Mouse (Mus musculus): Measurements from ENCODE around the gene Dock3.
A peak's percentile ranks its signal among the peaks of the same experiment; 100 is the strongest.

Dock3 gene

DNA sequence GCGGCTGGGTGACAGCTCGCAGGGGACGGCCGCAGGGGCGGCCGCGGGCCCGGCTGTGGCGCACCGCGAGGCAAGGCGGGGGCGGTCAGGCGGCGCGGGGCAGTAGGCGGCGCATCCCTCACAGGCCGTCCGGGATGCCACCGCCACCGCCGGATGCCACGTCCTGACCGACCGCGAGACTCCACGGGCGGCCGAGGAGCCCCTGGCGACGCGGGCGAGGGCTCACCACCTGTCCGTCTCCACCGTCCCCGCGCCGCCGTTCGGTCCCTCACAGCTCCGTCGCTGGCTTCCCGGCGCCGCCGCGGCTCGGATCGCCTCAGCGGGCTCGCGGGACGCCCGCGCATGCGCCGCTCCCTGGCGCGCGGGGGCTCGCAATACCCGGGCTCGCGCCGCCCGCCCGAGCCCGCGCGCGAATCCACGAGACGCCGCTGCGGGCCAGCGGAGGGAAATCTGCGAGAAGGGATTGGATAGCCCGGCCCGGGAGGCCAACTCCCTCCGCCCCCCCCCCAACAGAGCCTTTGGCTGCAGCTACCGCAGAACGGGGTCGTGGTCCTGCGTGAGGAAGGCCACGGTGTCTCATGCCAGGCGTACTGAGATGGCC, at the start of gene Dock3:
Gene Dock3 (minus strand): TSS at position 371 of the 601 bp plus-strand sequence.
- peak; percentile 75 for DNase-seq (ENCODE audit: low spot score)

DNA sequence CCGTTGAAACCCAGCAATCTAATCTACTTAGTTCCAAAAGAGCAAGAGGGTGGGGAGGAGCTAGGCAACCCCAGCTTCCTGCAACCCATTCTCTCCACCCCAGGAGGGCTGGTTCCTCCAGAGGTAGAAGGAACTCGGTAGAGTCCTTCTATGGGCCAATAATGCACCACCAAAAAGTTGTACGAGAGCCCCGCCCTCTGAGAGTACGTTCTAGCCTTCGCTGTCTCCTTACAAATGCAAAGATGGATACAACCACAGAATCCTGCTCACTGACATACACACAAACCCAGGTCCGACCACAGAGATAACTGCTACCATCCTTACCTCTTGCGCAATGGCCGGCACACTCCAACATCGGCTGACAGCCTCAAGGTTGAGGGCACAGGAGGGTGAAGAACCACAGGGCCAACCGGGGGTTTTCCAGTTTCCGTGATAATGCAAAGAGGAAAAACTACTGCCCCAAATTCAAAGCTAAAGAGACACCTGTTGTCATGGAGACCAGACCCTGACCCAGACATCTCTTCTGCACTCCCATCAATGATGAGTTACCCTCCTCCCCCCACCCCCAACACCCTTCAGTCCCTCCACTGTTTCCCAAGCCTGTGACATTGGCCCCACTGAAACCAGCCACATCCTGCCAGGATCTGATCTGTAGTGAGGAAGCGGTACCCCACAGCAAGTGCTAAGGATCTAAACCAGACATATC, 48.8 kb upstream of the Dock3 start:
- no peak for DNase-seq (ENCODE audit: low spot score)

DNA sequence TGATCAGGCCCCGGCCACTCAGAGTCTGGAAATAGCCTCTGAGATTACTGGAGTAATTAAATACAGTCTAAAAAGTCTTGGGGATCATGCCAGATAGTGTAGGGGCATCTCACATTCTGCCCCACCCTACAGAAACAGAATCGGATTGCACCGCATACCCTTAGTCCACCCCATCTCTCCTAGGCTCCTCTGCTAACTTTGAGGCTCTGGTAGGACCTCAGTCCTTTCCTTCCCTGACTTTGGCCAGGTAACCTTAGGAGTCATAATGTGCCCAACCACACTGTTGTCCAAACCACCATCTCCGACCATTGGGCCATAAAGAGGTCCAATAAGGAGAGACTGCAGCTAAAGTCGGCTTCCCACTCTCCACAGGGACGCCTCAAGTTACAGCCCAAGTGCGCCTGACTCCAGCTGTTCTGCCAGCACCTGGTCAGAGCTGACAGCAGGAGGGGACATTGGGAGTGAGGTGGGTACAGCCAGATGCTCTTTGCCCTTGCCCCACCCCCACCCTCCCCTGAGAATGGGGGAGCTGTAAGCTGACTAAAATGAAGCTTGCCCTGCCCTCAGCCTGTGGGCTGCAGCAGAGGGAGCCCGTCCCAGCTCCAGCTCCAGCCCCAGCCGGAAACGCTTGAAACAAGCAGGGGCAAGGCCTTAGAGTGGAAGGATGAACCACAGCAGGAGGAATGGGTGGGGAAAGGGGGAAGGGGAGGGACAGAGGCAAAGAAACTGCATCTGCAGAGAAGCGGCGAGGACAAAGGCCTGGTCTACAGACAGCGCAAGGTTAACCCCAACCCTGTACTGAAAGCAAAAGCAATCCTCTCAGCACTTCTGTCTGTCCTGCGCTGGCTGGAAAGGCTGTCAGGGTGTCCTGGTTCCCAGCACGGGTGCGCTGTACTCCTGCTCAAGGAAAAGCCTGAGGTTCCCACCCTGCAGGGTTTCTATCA, 47.9 kb upstream of the Dock3 start:
- no peak for DNase-seq (ENCODE audit: low spot score)

DNA sequence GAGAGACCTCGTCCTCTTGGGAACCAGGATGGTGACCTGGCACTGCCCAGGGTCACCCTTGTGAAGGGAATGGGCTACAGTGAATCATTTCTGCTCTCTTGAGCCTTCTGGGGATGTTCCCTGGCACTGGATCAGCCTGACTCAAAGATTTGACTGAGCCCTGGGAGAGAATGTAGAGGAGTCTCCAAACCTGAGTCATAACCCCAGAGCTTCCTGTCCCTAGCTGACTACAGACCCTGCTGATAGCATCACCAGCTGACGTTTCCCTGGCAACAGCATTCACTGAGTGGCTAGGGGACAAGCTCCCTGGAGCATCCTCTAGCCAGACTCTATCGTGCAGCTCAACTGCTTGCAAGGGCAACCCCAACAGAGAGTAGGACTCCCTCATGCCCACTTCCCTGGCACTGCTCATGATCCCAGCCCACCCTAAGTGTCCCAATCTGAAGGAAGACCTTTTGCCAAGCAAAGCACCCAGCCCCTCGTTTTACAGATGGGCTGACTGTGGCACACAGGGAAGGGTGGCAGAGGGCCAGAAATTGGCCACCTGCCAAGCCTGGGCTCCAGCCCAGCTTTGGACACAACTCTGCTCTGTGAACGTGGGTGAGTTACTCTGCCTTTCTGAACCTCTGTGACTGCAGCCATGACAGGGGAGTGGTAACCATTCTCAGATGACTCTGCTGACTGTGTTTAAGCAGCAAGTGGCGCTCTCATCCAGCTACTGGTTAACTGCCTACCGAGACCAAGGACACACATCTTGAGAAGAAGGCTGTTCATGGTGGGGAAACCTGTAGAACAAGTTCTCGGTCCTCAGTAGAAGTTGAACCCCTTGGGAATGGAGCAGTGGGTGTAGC, 47.0 kb upstream of the Dock3 start:
- DNase-seq (ENCODE audit: low spot score), result no peak

DNA sequence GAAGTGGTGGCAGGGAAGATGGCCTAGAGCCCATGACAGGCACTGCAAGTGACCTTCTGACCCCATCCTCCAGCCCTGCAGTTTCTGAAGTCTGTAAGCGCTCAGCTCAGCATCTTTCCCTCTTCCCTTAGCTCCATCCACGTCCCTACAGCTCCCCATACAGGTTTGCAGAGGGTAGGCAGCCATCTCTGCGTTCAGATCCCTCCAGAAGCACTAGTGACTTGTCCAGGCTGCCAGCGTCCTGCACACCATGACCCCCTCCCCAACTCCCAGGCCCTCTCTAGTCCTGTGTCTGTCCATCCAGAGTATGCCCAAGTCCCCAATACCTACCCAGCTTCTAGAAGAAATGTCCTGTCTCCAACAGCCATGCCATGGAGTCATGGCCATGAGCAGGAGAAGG, 46.4 kb upstream of the Dock3 start:
- DNase-seq (ENCODE audit: low spot score), result no peak

DNA sequence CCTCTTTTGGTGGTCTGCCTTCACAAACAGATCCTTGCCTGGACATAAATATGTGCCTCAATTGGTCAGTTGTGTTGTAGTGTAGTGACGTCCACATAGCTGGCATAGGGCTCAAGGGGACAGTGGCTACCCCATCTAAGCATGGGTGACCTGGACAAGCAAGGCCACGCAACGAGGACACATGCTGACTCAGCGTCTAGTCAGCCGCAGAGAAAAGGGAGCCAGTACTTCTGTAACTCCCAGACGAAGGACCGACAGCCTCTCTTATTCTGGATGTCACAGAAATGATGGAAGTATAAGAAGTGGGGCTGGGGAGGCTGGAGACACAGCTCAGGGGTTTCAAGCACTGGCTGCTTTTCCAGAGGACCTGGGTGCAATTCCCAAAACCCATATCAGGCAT, 45.9 kb upstream of the Dock3 start:
- DNase-seq (ENCODE audit: low spot score), result no peak

DNA sequence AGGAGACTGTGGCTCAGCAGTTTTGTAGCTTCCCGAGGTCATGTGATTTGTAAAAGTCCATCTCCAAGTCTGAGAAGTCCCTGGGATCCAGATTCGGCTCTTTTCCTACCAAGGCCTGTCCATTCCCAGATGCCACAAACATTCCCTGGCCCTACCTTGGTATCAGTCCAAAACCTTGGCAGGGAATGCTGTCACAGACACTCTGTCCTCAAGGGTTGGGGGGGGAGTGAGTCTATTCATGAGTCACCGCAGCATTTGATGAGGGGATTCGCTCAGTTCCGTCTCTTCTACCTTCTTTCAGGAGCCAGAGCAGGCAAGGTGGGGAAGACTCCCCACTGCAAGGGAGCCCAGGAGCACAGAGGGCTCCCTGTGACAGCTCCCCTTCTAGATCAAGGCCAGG, 44.0 kb upstream of the Dock3 start:
- DNase-seq (ENCODE audit: low spot score), result no peak

DNA sequence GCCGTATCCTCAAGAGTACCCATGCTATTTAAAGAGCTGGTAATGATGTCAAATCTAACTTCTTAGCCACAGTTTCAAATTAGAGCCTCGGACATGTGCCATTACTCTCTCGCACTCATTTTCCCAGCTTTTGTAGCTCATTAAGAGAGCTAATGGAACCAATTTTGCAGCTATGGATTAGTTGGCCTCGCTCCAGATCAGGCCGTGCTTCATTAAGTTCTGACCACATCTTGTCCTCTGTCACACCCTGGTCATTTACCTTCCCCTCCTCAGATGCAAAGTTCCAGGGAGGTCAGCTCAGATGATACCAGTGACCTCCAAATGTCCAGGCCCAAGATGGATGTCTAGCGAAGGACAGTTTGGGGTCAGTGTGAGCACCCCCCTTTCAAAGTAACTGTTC, 43.0 kb upstream of the Dock3 start:
- DNase-seq (ENCODE audit: low spot score), result no peak

DNA sequence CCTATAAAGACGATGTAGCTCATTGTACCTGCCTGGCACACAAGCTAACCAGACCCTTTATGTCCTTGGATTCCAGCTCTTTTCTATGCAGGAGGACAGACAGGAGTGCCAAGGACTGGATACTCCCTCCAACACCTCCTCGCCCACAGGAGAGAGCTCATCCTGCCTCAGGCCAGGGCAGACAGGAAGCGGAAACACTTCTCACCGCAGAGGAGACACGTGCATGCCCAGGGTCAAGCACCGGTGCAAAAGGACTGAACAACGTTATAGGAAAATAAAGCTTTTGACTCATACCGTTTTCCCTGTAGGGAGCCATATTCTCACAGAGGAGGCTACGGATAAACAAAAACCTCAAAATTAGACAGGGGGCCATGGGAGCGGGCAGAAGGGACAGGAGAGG, 41.5 kb upstream of the Dock3 start:
- DNase-seq (ENCODE audit: low spot score), result no peak

DNA sequence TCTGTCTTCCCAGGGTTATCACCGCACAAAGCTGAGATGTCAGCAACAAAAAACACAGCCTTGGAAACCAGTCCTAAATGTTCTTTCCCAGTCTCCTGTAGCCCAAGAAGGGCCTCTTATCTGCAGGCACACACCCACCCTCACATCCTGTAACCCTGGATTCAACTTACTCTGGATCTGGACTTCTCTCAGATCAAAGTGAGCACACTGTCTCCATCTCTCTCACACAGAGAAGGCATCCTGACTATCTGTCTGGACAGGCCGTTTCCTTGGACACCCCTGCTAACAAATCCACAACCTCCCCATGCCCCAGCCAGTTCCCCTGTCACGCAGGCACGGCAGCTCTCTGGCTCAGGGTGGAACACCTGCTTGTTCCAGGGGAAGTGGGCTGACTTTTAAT, 40.6 kb upstream of the Dock3 start:
- DNase-seq (ENCODE audit: low spot score), result no peak

DNA sequence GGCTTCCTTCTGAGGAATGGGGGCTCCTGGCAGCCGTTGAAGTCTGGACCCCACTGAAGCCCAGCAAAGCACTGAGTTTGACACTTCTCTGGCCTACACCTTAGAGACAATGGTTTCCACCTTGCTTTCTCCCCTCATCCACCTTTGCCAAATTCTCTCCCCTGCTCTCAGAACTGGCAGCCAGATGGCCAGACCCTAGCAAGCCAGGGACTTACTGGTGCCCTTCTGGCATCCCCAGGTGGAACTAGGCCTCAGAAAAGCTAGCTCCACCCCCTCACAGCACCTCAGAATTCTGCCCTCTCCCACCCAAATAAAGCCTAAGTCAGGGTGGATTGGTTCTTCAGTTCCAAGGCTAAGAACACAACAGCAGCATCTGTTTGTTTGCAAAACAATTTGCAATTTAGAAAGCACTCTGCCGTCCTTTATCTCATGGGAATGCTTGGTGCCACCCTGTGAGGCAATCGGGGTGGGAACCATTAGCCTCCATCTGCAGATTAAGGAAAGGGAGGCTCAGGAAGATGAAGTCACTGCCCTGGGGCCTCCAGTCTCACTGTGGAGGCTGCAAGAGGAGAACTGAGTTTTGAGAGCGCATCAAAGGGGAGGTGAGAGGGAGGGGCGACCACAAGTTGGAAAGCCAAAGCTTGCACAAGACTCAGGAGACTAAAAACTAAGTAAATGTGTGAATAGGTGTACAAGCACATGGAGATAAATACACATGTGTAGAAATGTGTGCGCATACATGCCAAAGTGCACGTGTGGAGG, 39.6 kb upstream of the Dock3 start:
- no peak for DNase-seq (ENCODE audit: low spot score)

DNA sequence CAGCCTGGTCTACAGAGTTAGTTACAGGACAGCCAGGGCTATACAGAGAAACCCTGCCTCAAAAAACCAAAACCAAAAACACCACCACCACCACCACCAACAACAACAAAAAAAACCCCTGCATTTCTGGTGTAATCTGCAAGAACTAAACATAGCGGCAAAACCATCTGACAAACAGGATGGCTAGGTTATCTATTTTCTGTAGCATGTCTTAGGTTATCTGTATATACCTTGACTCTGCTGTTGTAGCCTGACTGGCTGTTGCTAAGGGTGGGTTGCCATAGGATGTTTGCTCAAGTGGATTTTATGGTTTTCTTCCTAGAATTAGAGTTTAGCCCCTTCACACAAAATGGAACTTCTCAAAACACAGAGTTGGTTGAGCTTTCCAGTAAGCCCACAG, 38.1 kb upstream of the Dock3 start:
- no peak for DNase-seq (ENCODE audit: low spot score)

DNA sequence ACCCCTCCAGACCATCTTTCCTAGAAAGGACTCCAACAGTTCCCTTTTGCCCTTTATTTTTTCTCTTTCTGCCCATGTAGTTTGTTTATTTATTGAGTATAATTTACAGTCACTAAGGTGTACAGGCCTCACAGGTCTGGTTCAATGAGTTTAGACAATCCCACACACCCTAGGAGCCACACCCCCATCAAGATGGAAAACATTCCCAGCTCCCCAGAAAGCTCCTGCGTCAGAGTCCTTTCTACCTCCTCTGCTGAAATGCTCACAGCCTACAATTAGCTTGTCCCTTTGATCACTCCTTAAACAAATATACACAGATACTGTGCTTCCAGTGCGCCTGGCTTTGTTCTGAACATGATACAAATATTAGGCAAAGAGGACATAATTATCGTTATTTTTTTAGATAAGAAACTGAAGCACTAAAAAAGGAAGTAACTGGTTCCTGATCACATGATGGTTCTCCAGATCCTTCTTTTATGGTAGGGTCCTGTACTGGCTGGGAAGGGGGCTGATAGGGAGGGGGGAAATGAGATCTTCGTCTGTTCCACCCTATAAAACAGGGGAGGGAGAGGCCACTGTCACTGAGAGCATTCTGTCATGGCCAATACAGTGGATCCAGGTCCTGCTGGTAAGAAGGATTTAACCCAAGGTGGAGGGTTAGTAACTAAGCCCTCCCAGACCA, 36.2 kb upstream of the Dock3 start:
- no peak for DNase-seq (ENCODE audit: low spot score)

DNA sequence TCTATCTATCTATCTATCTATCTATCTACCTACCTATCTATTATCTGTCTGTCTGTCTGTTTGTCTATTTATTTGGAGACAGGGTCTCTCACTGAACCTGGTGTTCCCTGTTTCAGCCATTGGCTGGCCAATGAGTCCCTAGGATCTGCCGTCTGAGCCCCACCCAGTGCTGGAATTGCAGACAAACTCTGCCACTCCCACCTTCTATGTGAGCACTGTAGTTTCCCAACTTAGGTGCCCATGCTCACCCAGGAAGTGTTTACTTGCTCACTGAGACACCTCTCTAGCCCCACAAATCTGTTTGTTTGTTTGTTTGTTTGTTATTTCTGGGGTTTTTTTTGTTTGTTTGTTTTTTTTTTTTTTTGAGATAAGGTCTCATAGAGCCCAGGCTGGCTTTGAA, 35.3 kb upstream of the Dock3 start:
- no peak for DNase-seq (ENCODE audit: low spot score)

DNA sequence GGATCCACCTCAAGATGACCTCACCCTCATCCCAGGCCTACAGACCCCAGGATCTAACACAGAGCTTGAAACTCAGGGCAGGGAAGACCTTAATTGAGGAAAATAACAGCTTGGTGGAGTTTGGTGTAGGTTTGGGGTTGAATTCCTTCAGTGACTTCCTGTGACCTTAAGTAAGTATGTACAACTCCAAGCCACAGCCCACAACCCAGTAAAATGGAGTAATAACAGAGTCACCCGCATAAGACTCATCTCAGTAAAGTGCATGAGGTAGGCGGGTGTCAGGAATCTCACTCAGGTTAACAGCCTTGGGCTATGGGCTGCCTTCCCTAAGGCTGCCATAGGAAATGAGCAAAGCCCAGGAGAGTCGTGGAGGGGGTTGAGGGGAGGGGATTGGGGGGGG, 33.0 kb upstream of the Dock3 start:
- no peak for DNase-seq (ENCODE audit: low spot score)

DNA sequence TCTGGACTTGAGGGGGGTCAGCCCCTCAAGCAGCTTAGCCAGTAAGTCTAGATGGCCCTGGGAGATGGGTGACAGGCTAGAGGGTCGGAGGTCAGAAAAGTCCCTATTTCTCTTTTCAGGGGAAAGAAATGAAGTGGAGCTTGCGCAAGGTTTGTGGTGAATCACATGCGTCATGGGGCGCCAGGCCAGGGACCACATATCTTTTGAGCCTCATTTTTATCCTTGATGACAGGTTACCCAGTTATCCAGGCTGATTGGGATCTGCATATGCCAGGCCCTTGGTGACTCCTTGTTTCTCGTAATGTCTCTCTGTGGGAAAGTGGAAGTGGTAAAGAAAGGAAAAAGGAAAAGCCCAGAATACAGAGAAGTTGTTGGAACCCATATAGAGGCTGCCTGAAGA, 32.2 kb upstream of the Dock3 start:
- DNase-seq (ENCODE audit: low spot score), result no peak

DNA sequence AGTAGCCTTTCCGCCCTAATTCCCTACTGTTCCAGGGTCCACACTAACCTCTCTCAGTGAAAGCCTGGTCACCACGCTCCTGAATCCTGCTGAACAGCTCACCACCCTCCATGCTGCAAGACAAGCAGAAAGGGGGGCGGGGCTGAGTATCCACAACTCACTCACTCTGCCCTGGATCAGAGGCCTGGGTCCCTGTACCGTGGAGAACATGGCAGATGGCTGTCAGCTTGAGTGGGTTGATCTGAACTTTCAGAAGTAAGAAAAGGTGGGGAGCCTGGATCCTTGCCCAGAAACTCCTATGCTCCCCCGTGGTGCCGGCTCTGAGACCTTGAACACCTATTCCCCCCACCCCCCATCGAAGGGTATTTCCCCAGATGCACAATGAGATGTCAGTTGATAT, 30.7 kb upstream of the Dock3 start:
- DNase-seq (ENCODE audit: low spot score), result no peak

DNA sequence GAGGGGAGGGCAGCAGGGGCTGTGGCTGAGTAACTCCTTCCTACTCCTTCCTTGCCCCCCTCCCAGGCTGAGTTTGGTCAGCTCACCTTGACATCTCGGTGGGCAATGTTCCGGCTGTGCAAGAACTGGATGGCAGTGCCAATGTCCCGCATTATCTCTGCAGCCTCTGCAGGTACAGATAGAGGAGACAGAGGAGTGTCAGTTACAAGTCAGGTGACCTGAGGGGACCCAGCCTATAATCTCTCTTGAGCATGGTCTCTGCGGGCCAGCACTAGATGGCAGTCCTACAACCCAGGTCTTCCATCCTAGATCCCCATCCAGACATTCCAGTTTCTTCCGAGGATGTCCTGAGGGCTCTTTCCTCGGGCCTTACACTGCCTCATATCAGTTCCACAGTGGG, 30.1 kb upstream of the Dock3 start:
- no peak for DNase-seq (ENCODE audit: low spot score)

DNA sequence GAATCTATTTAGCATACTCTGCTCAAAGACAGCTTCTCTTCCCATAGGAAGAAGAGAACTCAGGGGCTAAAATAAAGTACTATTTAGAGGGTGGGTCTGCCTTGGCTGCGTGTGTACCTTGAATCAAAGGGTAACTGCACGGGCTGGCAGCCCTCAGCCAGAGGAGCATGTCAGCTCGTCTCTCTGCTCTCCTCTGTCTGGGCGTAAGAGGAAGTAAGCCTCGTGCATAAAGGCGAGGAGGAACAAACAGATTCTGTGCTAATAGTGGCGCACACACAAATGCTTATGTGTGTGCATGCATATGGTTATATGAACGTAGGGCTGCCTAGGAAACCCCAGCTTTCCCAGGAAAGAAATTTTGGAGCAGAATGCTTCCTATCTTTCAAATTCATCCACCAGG, 29.1 kb upstream of the Dock3 start:
- DNase-seq (ENCODE audit: low spot score), result no peak

DNA sequence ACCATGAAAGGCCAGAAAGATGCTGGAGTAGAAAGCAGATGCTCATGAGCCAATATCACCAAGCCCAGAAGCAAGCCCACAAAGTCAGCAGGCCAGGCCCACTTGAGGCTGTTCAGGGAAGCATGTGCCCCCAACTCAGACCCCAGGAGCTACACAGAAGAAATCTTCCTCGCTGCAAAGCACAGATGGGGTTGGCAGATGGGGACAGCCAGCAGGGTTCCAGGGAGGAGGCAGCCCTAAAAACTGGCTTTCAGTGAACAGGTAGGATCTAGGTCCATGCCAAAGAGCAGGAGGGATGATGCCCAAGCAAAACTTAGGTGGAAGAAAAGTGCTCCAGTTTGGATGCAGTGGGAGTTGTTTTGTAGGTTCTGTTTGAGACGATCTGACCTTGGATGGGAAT, 28.7 kb upstream of the Dock3 start:
- no peak for DNase-seq (ENCODE audit: low spot score)

DNA sequence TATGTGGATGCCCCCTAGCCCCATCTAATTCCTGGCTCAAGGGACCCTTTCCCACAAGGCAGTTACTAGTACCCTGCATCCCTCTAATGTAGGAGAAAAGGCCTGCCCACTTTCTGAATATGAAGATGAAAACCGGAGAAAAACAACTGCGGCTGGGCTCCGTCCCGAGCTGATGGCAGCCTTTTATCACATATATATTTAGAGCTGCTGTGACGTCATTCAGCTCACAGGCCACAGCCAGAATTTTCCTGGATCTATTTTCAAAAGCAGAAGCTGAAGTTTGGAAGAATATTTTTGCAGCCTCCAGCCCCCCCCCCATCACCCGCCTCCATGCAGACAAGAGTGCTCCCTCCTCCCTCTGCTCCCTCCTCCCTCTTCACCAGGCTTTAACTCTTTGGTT, 27.9 kb upstream of the Dock3 start:
- DNase-seq (ENCODE audit: low spot score), result peak; percentile 76
